In genomic region chr4:156034901-156035300, GRCm38 (mm10) we compare ENCODE assay signal across 8 mouse cellular contexts. TPM values are rescaled to one million over a fixed set of nuclear protein-coding genes. Genes with fewer than 3 reads are reported as not detected.
DNase-seq lines count a peak whose midpoint lies in the region; ATAC-seq and TF ChIP-seq lines count a peak whose summit lies in the region.

No protein-coding gene starts in this region.

- no peak for DNase-seq in kidney, adult 8-10 months
- no peak for DNase-seq in urinary bladder, adult 2 months (ENCODE audit: low spot score)
- no peak for DNase-seq in left cerebral cortex, postnatal 4 days
- DNase-seq in frontal cortex, postnatal 25 days (ENCODE audit: low spot score in 2 of 2) = no peak

- H3K4me2 ChIP-seq in kidney, embryonic 15.5 days = peak overlapping the region; percentile 55
- peak overlapping the region; percentile 51 for H3K4me2 ChIP-seq in embryonic facial prominence, embryonic 13.5 days
- peak overlapping the region; percentile 52 for H3K4me2 ChIP-seq in limb, embryonic 13.5 days (replicated peaks)

- H3K36me3 ChIP-seq in kidney, embryonic 15.5 days = peaks cover 6% of the 10 kb centered on the region; the same call in 1 of the 2 replicates
- no peaks in the 10 kb centered on the region for H3K36me3 ChIP-seq in embryonic facial prominence, embryonic 13.5 days
- no peaks in the 10 kb centered on the region for H3K36me3 ChIP-seq in limb, embryonic 13.5 days

- peaks cover 23% of the 10 kb centered on the region for H3K27me3 ChIP-seq in kidney, embryonic 15.5 days
- peaks cover 30% of the 10 kb centered on the region for H3K27me3 ChIP-seq in embryonic facial prominence, embryonic 13.5 days
- H3K27me3 ChIP-seq in limb, embryonic 13.5 days = peaks cover 30% of the 10 kb centered on the region

- peaks cover 49% of the 10 kb centered on the region for H3K4me1 ChIP-seq in kidney, embryonic 15.5 days
- peaks cover 28% of the 10 kb centered on the region for H3K4me1 ChIP-seq in embryonic facial prominence, embryonic 13.5 days
- H3K4me1 ChIP-seq in limb, embryonic 13.5 days = peaks cover 29% of the 10 kb centered on the region
- H3K4me1 ChIP-seq in olfactory bulb, adult 2 months (ENCODE audit: control insufficient read depth, insufficient read depth, low read length) = peaks cover 33% of the 10 kb centered on the region

- no peak for TF ChIP-seq CTCF in olfactory bulb, adult 2 months (IDR thresholded peaks at IDR 0.05; ENCODE audit: insufficient read depth, low read depth, low read length)

- peak overlapping the region; percentile 22 for H3K4me3 ChIP-seq in kidney, embryonic 15.5 days (replicated peaks)
- H3K4me3 ChIP-seq in embryonic facial prominence, embryonic 13.5 days = peak overlapping the region; percentile 15
- peak overlapping the region; percentile 25 for H3K4me3 ChIP-seq in limb, embryonic 13.5 days
- H3K4me3 ChIP-seq in olfactory bulb, adult 2 months (ENCODE audit: insufficient read depth, low read depth, low read length) = peak overlapping the region; percentile 22

- H3K27ac ChIP-seq in kidney, embryonic 15.5 days = no peak overlapping the region
- H3K27ac ChIP-seq in embryonic facial prominence, embryonic 13.5 days = no peak overlapping the region
- no peak overlapping the region for H3K27ac ChIP-seq in limb, embryonic 13.5 days
- no peak overlapping the region for H3K27ac ChIP-seq in olfactory bulb, adult 2 months (ENCODE audit: insufficient read depth, low read depth, low read length)

- WGBS in kidney, embryonic 15.5 days = 12% methylated on average over 25 of the region's 25 CpGs
- 10% methylated on average over 25 of the region's 25 CpGs for whole genome bisulfite sequencing in embryonic facial prominence, embryonic 13.5 days
- 7% methylated on average over 25 of the region's 25 CpGs for whole genome bisulfite sequencing in limb, embryonic 13.5 days
- 8% methylated on average over 25 of the region's 25 CpGs for WGBS in olfactory bulb, adult 2 months

- H3K9me3 ChIP-seq in kidney, embryonic 15.5 days (replicated peaks) = no peaks in the 10 kb centered on the region
- H3K9me3 ChIP-seq in embryonic facial prominence, embryonic 13.5 days = no peaks in the 10 kb centered on the region
- H3K9me3 ChIP-seq in limb, embryonic 13.5 days = no peaks in the 10 kb centered on the region

- no peak for TF ChIP-seq POLR2A in olfactory bulb, adult 2 months (IDR thresholded peaks at IDR 0.05; ENCODE audit: insufficient read depth, low read depth, low read length)

- H3K9ac ChIP-seq in kidney, embryonic 15.5 days = 0 out of 2 replicates have a peak overlapping the region, but pooled peaks have one; percentile 10
- H3K9ac ChIP-seq in embryonic facial prominence, embryonic 13.5 days = peak overlapping the region; percentile 38; the same call in 1 of the 2 replicates
- peak overlapping the region; percentile 51; the same call in 1 of the 2 replicates for H3K9ac ChIP-seq in limb, embryonic 13.5 days

- no peak for ATAC-seq in kidney, embryonic 15.5 days (replicated peaks; ENCODE audit: low FRiP score)
- no peak for ATAC-seq in embryonic facial prominence, embryonic 13.5 days (ENCODE audit: insufficient number of reproducible peaks, insufficient read depth, low FRiP score, low TSS enrichment, low read depth)
- ATAC-seq in limb, embryonic 13.5 days (ENCODE audit: low FRiP score, low read depth) = no peak

- intact Hi-C loops in left cerebral cortex, postnatal 4 days (cut with DNase I) = no loop called here

RNA-seq across cellular contexts. Expression of gene Tnfrsf18, which starts 8.9 kb away (rescaled TPM):
- 1.7 and 2.4 TPM in 2 replicates for polyA plus RNA-seq in kidney, embryonic 15.5 days (2015; fragmentation: Nextera tagmentation; extraction: Ambion mirVana)
- 3.0 and 4.1 TPM in 2 replicates for polyA plus RNA-seq in embryonic facial prominence, embryonic 13.5 days (2015; fragmentation: Nextera tagmentation; extraction: Ambion mirVana)
- 2.8 and 2.9 TPM in 2 replicates for polyA plus RNA-seq in limb, embryonic 13.5 days (2015; fragmentation: Nextera tagmentation; extraction: Ambion mirVana)
- not detected in 2 replicates for polyA plus RNA-seq in olfactory bulb, adult 2 months (2012; ENCODE audit: insufficient read depth, insufficient read length, low replicate concordance, missing spikeins)
- 2.1 and 3.4 TPM in 2 replicates for polyA plus RNA-seq in urinary bladder, adult 2 months (2012; rRNA removed)
- not detected for total RNA-seq in left cerebral cortex, postnatal 4 days (2021)

RNA-seq across cellular contexts. Expression of gene Tnfrsf4, which starts 21.3 kb away (rescaled TPM):
- polyA plus RNA-seq in kidney, embryonic 15.5 days (2015; fragmentation: Nextera tagmentation; extraction: Ambion mirVana) = 0.72 and 0.78 TPM in 2 replicates
- polyA plus RNA-seq in embryonic facial prominence, embryonic 13.5 days (2015; fragmentation: Nextera tagmentation; extraction: Ambion mirVana) = 1.3 TPM in 1 of 2 replicates, not detected in the other
- polyA plus RNA-seq in limb, embryonic 13.5 days (2015; fragmentation: Nextera tagmentation; extraction: Ambion mirVana) = 0.80 and 0.85 TPM in 2 replicates
- not detected in 2 replicates for polyA plus RNA-seq in olfactory bulb, adult 2 months (2012; ENCODE audit: insufficient read depth, insufficient read length, low replicate concordance, missing spikeins)
- polyA plus RNA-seq in urinary bladder, adult 2 months (2012; rRNA removed) = 3.0 and 3.9 TPM in 2 replicates
- total RNA-seq in left cerebral cortex, postnatal 4 days (2021) = 1 to 10 TPM; 1.3 to 1.5 TPM

RNA-seq across cellular contexts. Expression of gene Ttll10, which starts 24.3 kb away (rescaled TPM):
- 7.8 TPM in 2 replicates for polyA plus RNA-seq in kidney, embryonic 15.5 days (2015; fragmentation: Nextera tagmentation; extraction: Ambion mirVana)
- 2.0 and 2.7 TPM in 2 replicates for polyA plus RNA-seq in embryonic facial prominence, embryonic 13.5 days (2015; fragmentation: Nextera tagmentation; extraction: Ambion mirVana)
- polyA plus RNA-seq in limb, embryonic 13.5 days (2015; fragmentation: Nextera tagmentation; extraction: Ambion mirVana) = 0.70 and 1.1 TPM in 2 replicates
- not detected in 2 replicates for polyA plus RNA-seq in olfactory bulb, adult 2 months (2012; ENCODE audit: insufficient read depth, insufficient read length, low replicate concordance, missing spikeins)
- 16.3 and 18.2 TPM in 2 replicates for polyA plus RNA-seq in urinary bladder, adult 2 months (2012; rRNA removed)
- total RNA-seq in left cerebral cortex, postnatal 4 days (2021) = not detected

RNA-seq across cellular contexts. Expression of gene Sdf4, which starts 42.2 kb away (rescaled TPM):
- 158 and 161 TPM in 2 replicates for polyA plus RNA-seq in kidney, embryonic 15.5 days (2015; fragmentation: Nextera tagmentation; extraction: Ambion mirVana)
- polyA plus RNA-seq in embryonic facial prominence, embryonic 13.5 days (2015; fragmentation: Nextera tagmentation; extraction: Ambion mirVana) = 154 and 156 TPM in 2 replicates
- polyA plus RNA-seq in limb, embryonic 13.5 days (2015; fragmentation: Nextera tagmentation; extraction: Ambion mirVana) = 160 and 166 TPM in 2 replicates
- 218 TPM in 1 of 2 replicates, not detected in the other for polyA plus RNA-seq in olfactory bulb, adult 2 months (2012; ENCODE audit: insufficient read depth, insufficient read length, low replicate concordance, missing spikeins)
- polyA plus RNA-seq in urinary bladder, adult 2 months (2012; rRNA removed) = 75.8 and 106 TPM in 2 replicates
- total RNA-seq in left cerebral cortex, postnatal 4 days (2021) = 100 to 1,000 TPM; 111 to 112 TPM

RNA-seq across cellular contexts. Expression of gene B3galt6, which starts 42.5 kb away (rescaled TPM):
- 17.5 and 18.1 TPM in 2 replicates for polyA plus RNA-seq in kidney, embryonic 15.5 days (2015; fragmentation: Nextera tagmentation; extraction: Ambion mirVana)
- polyA plus RNA-seq in embryonic facial prominence, embryonic 13.5 days (2015; fragmentation: Nextera tagmentation; extraction: Ambion mirVana) = 16.2 and 18.4 TPM in 2 replicates
- 16.8 and 17.3 TPM in 2 replicates for polyA plus RNA-seq in limb, embryonic 13.5 days (2015; fragmentation: Nextera tagmentation; extraction: Ambion mirVana)
- not detected in 2 replicates for polyA plus RNA-seq in olfactory bulb, adult 2 months (2012; ENCODE audit: insufficient read depth, insufficient read length, low replicate concordance, missing spikeins)
- polyA plus RNA-seq in urinary bladder, adult 2 months (2012; rRNA removed) = 5.3 and 6.1 TPM in 2 replicates
- total RNA-seq in left cerebral cortex, postnatal 4 days (2021) = 10 to 100 TPM; 12.9 to 13.7 TPM
